Mouse (Mus musculus) kidney, postnatal 0 days (tissue): ENCODE results near the gene Tmem131. TPM values are rescaled to one million over a fixed set of nuclear protein-coding genes. Genes with fewer than 3 reads are reported as not detected.

ENCODE experiments used
- ATAC-seq: fragments of 200-750 bp; cut with Nextera tagmentation; replicated peaks from 2 replicates; pipeline ENCODE4 v1.8.0; 2017; ENCODE audit warnings: low read depth, moderate number of reproducible peaks, moderate TSS enrichment, moderate library complexity; ENCODE audit not compliant: low FRiP score
- DNase-seq: peaks from one replicate; pipeline ENCODE4 v3.0.0-alpha.2; 2016; ENCODE audit warnings: low spot score
- H3K27ac ChIP-seq: fragments of 300-500 bp; sonication (generic); 2 replicates; pipeline ENCODE4 v1.5.1; 2014; ENCODE audit warnings: mild to moderate bottlenecking
- H3K27me3 ChIP-seq: fragments of 300-500 bp; sonication (generic); 2 replicates; pipeline ENCODE4 v1.6.1; 2014; ENCODE audit warnings: low read length, mixed read lengths; ENCODE audit not compliant: insufficient read depth
- H3K36me3 ChIP-seq: fragments of 300-500 bp; sonication (generic); 2 replicates; pipeline ENCODE4 v1.6.1; 2014; ENCODE audit warnings: low read length, mixed read lengths; ENCODE audit not compliant: insufficient read depth
- H3K4me1 ChIP-seq: fragments of 300-500 bp; sonication (generic); replicated peaks from 2 replicates; pipeline ENCODE4 v1.6.1; 2014; ENCODE audit warnings: antibody characterized with exemption, low read length, mixed read lengths; ENCODE audit not compliant: insufficient read depth
- H3K4me2 ChIP-seq: fragments of 300-500 bp; sonication (generic); 2 replicates; pipeline ENCODE4 v1.6.1; 2014; ENCODE audit warnings: mild to moderate bottlenecking, low read length, moderate library complexity, mixed read lengths
- H3K4me3 ChIP-seq: fragments of 300-500 bp; sonication (generic); replicated peaks from 2 replicates; pipeline ENCODE4 v1.5.1; 2014; ENCODE audit warnings: low read depth, low read length
- H3K9ac ChIP-seq: fragments of 300-500 bp; sonication (generic); 2 replicates; pipeline ENCODE4 v1.6.1; 2014; ENCODE audit warnings: low read depth, low read length
- H3K9me3 ChIP-seq: fragments of 300-500 bp; sonication (generic); replicated peaks from 2 replicates; pipeline ENCODE4 v1.6.1; 2016; ENCODE audit warnings: low read length, inconsistent platforms, mixed read lengths
- CTCF ChIP-seq: IDR thresholded peaks from 2 replicates; pipeline ENCODE4 v1.5.1; 2016; ENCODE audit warnings: antibody characterized with exemption, low read depth, mild to moderate bottlenecking, moderate library complexity
- WGBS: fragments of 180-500 bp; shearing (Covaris S2); extraction: QIAGEN DNeasy Blood & Tissue Kit; methylation state at CpG from one replicate; pipeline ENCODE4 v1.1.7; 2014; 5-methylcytosine and 5-hydroxymethylcytosine counted together
- polyA plus RNA-seq: library from polyadenylated mRNA; unstranded; fragments of >200 nt; fragmentation: Nextera tagmentation; extraction: Ambion mirVana; gene quantifications from 2 replicates; pipeline ENCODE4 v1.2.1, GENCODE M21; 2015

Gene Tmem131
- polyA plus RNA-seq, 1 experiment from 2014 or later, result 9.0 TPM

- TF ChIP-seq CTCF, result no peak
- H3K4me1 ChIP-seq, result no peaks in the 10 kb centered on the region
- no peak overlapping the region for H3K4me3 ChIP-seq
- whole genome bisulfite sequencing, result 73% methylated on average over 10 of the region's 10 CpGs
- DNase-seq, result no peak
- no peak overlapping the region for H3K27ac ChIP-seq
- no peak for ATAC-seq
- H3K9me3 ChIP-seq, result no peaks in the 10 kb centered on the region
- no peaks in the 10 kb centered on the region for H3K36me3 ChIP-seq
- no peaks in the 10 kb centered on the region for H3K27me3 ChIP-seq
- H3K4me2 ChIP-seq, result no peak overlapping the region
- H3K9ac ChIP-seq, result no peak overlapping the region
Measured at GRCm38 (mm10) chr1:36962379-36963176, 19.1 kb upstream of the Tmem131 start.

- H3K4me3 ChIP-seq, result no peak overlapping the region
- no peaks in the 10 kb centered on the region for H3K27me3 ChIP-seq
- no peaks in the 10 kb centered on the region for H3K9me3 ChIP-seq
- H3K4me1 ChIP-seq, result no peaks in the 10 kb centered on the region
- WGBS, result 88% methylated on average over 16 of the region's 16 CpGs
- ATAC-seq, result no peak
- TF ChIP-seq CTCF, result no peak
- H3K36me3 ChIP-seq, result no peaks in the 10 kb centered on the region
- H3K27ac ChIP-seq, result no peak overlapping the region
- no peak overlapping the region for H3K4me2 ChIP-seq
- no peak for DNase-seq
- no peak overlapping the region for H3K9ac ChIP-seq
Measured at GRCm38 (mm10) chr1:36960509-36961222, 17.2 kb upstream of the Tmem131 start.

- no peak for ATAC-seq
- TF ChIP-seq CTCF, result no peak
- no peaks in the 10 kb centered on the region for H3K36me3 ChIP-seq
- H3K9ac ChIP-seq, result no peak overlapping the region
- no peak overlapping the region for H3K4me3 ChIP-seq
- H3K27me3 ChIP-seq, result no peaks in the 10 kb centered on the region
- H3K9me3 ChIP-seq, result no peaks in the 10 kb centered on the region
- no peak overlapping the region for H3K27ac ChIP-seq
- H3K4me1 ChIP-seq, result no peaks in the 10 kb centered on the region
- H3K4me2 ChIP-seq, result no peak overlapping the region
- DNase-seq, result no peak
- WGBS, result 67% methylated on average over 7 of the region's 7 CpGs
Measured at GRCm38 (mm10) chr1:36949591-36950184, 6.2 kb upstream of the Tmem131 start.

- no peak overlapping the region for H3K4me3 ChIP-seq
- no peak overlapping the region for H3K27ac ChIP-seq
- DNase-seq (no peak), ATAC-seq (no peak)
- 67% methylated on average over 8 of the region's 8 CpGs for WGBS
- no peaks in the 10 kb centered on the region for H3K36me3 ChIP-seq
- TF ChIP-seq CTCF, result no peak
- H3K27me3 ChIP-seq, result no peaks in the 10 kb centered on the region
- no peak overlapping the region for H3K4me2 ChIP-seq
- H3K9me3 ChIP-seq, result no peaks in the 10 kb centered on the region
- H3K9ac ChIP-seq, result no peak overlapping the region
- H3K4me1 ChIP-seq, result no peaks in the 10 kb centered on the region
Measured at GRCm38 (mm10) chr1:36947448-36947847, 4.0 kb upstream of the Tmem131 start.

GRCm38 (mm10) chr1:36940381-36940762 lies 3.1 kb downstream of the Tmem131 start:
- no peaks in the 10 kb centered on the region for H3K9me3 ChIP-seq
- H3K4me2 ChIP-seq, result peak overlapping the region; percentile 87
- ATAC-seq (no peak), DNase-seq (no peak)
- peak overlapping the region; percentile 98; the same call in 1 of the 2 replicates for H3K9ac ChIP-seq
- 61% methylated on average over 3 of the region's 3 CpGs for WGBS
- H3K27me3 ChIP-seq, result no peaks in the 10 kb centered on the region
- H3K4me1 ChIP-seq, result peaks cover 2% of the 10 kb centered on the region; the same call in 1 of the 2 replicates
- peak overlapping the region; percentile 100 for H3K4me3 ChIP-seq
- H3K36me3 ChIP-seq, result no peaks in the 10 kb centered on the region
- peak overlapping the region; percentile 91; the same call in 1 of the 2 replicates for H3K27ac ChIP-seq
- no peak for TF ChIP-seq CTCF
